ENCODE assay signal across 12 mouse cellular contexts in the genomic region with DNA sequence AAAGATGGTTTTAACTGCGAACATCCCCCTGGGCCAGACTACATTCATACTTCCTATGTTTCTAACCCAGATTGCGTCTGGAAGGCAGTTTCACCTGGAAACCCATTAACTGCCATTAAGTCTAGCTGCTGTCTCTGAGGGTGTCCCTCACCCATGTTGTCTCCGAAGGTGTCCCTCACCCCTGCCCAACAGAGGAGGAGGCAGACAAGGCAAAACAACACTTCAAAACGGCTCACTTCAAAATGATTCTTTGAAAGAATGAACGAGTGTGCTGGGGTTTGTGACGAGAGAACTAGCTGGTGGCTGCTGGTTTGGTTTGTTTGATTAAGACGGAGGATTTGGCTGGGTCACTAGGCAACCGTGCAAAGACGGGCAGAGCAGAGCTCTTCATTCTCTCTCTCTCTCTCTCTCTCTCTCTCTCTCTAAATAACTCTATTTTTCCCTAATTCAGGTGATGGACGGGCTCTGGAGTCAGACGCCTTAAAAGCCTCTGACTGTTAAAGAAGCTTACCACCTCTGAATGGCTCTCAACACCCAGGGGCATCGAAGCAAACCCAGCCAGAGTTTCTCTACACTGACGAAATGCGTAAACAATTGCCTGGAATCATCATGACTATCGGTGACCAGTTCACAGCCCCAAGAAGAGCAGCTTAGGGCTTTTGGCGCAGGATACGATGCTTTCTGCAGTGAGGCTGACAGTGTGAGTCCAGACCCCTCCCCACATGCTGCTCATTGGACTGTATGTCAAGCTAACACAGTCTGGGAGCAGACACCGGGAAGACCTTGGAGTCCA. TPM values are rescaled to one million over a fixed set of nuclear protein-coding genes. Genes with fewer than 3 reads are reported as not detected.
DNase-seq lines count a peak whose midpoint lies in the region; ATAC-seq and TF ChIP-seq lines count a peak whose summit lies in the region.
"Had no signal": no experiment of that assay in that cellular context is flagged by ENCODE, and none has a peak within 500 bp of the region (broad histone marks: within the 10 kb centered on the region; RNA-seq: fewer than 3 reads in every experiment).

No protein-coding gene starts in this region.

- no peaks in the 10 kb centered on the region for H3K4me1 ChIP-seq in liver, embryonic 11.5 days (replicated peaks; ENCODE audit: control insufficient read depth, insufficient read depth, low read length)
- H3K4me1 ChIP-seq in liver, embryonic 12.5 days, result 0 out of 2 replicates have a peak, but pooled peaks cover 11% of the 10 kb centered on the region
- H3K4me1 ChIP-seq in embryonic facial prominence, embryonic 14.5 days (ENCODE audit: control insufficient read depth, insufficient read depth, low read length), result peaks cover 22% of the 10 kb centered on the region; the same call in 1 of the 2 replicates
- peaks cover 21% of the 10 kb centered on the region for H3K4me1 ChIP-seq in hindbrain, postnatal 0 days (ENCODE audit: insufficient read depth, low read length)
- peaks cover 17% of the 10 kb centered on the region for H3K4me1 ChIP-seq in olfactory bulb, adult 2 months (ENCODE audit: control insufficient read depth, insufficient read depth, low read length)

- H3K27me3 ChIP-seq in liver, embryonic 11.5 days (replicated peaks; ENCODE audit: control insufficient read depth, insufficient read depth, low read length), result no peaks in the 10 kb centered on the region; the same call in 1 of the 2 replicates
- H3K27me3 ChIP-seq in liver, embryonic 12.5 days (replicated peaks), result peaks cover 18% of the 10 kb centered on the region
- H3K27me3 ChIP-seq in embryonic facial prominence, embryonic 14.5 days (replicated peaks; ENCODE audit: control insufficient read depth, insufficient read depth, low read length), result no peaks in the 10 kb centered on the region
- no peaks in the 10 kb centered on the region for H3K27me3 ChIP-seq in hindbrain, postnatal 0 days (ENCODE audit: insufficient read depth, low read length)

- peak overlapping the region; percentile 12; the same call in 1 of the 2 replicates for H3K4me2 ChIP-seq in liver, embryonic 11.5 days
- no peak overlapping the region for H3K4me2 ChIP-seq in liver, embryonic 12.5 days
- peak overlapping the region; percentile 23; the same call in 1 of the 2 replicates for H3K4me2 ChIP-seq in embryonic facial prominence, embryonic 14.5 days (ENCODE audit: low read depth, low read length)
- peak overlapping the region; percentile 53 for H3K4me2 ChIP-seq in hindbrain, postnatal 0 days (ENCODE audit: low read depth, low read length)

- no peak for TF ChIP-seq CTCF in hindbrain, postnatal 0 days (IDR thresholded peaks at IDR 0.05; ENCODE audit: low read depth)
- TF ChIP-seq CTCF in olfactory bulb, adult 2 months (IDR thresholded peaks at IDR 0.05; ENCODE audit: insufficient read depth, low read depth, low read length), result no peak

- TF ChIP-seq POLR2A in olfactory bulb, adult 2 months (IDR thresholded peaks at IDR 0.05; ENCODE audit: insufficient read depth, low read depth, low read length), result no peak

- H3K27ac ChIP-seq in liver, embryonic 11.5 days (ENCODE audit: low read depth, low read length), result no peak overlapping the region
- H3K27ac ChIP-seq in liver, embryonic 12.5 days, result no peak overlapping the region
- no peak overlapping the region; the same call in 1 of the 2 replicates for H3K27ac ChIP-seq in embryonic facial prominence, embryonic 14.5 days (replicated peaks; ENCODE audit: low read depth, low read length)
- H3K27ac ChIP-seq in hindbrain, postnatal 0 days, result peak overlapping the region; percentile 57
- no peak overlapping the region for H3K27ac ChIP-seq in olfactory bulb, adult 2 months (ENCODE audit: insufficient read depth, low read depth, low read length)
- H3K27ac ChIP-seq: liver, embryonic 14.5 days had no signal

- no peaks in the 10 kb centered on the region for H3K36me3 ChIP-seq in liver, embryonic 11.5 days (ENCODE audit: control insufficient read depth, insufficient read depth, low read length)
- no peaks in the 10 kb centered on the region for H3K36me3 ChIP-seq in liver, embryonic 12.5 days
- H3K36me3 ChIP-seq in embryonic facial prominence, embryonic 14.5 days (ENCODE audit: control insufficient read depth, insufficient read depth, low read length), result no peaks in the 10 kb centered on the region
- no peaks in the 10 kb centered on the region for H3K36me3 ChIP-seq in hindbrain, postnatal 0 days (ENCODE audit: insufficient read depth, low read length)

- no peaks in the 10 kb centered on the region for H3K9me3 ChIP-seq in liver, embryonic 11.5 days (ENCODE audit: control insufficient read depth, low read length)
- no peaks in the 10 kb centered on the region for H3K9me3 ChIP-seq in liver, embryonic 12.5 days (replicated peaks)
- no peaks in the 10 kb centered on the region for H3K9me3 ChIP-seq in embryonic facial prominence, embryonic 14.5 days (ENCODE audit: control insufficient read depth, low read length)
- no peaks in the 10 kb centered on the region for H3K9me3 ChIP-seq in hindbrain, postnatal 0 days (ENCODE audit: low read length)

- WGBS in liver, embryonic 11.5 days, result 38% methylated on average over 18 of the region's 18 CpGs
- 42% methylated on average over 18 of the region's 18 CpGs for WGBS in liver, embryonic 12.5 days (ENCODE audit: insufficient replicate concordance)
- 30% methylated on average over 18 of the region's 18 CpGs for WGBS in embryonic facial prominence, embryonic 14.5 days
- 13% methylated on average over 18 of the region's 18 CpGs for WGBS in hindbrain, postnatal 0 days
- 49% methylated on average over 18 of the region's 18 CpGs for WGBS in olfactory bulb, adult 2 months

- H3K9ac ChIP-seq in liver, embryonic 11.5 days (ENCODE audit: low read depth, low read length), result no peak overlapping the region
- H3K9ac ChIP-seq in liver, embryonic 12.5 days, result no peak overlapping the region
- H3K9ac ChIP-seq in embryonic facial prominence, embryonic 14.5 days (ENCODE audit: low read depth, low read length), result 0 out of 2 replicates have a peak overlapping the region, but pooled peaks have one; percentile 10
- peak overlapping the region; percentile 39; the same call in 1 of the 2 replicates for H3K9ac ChIP-seq in hindbrain, postnatal 0 days (replicated peaks; ENCODE audit: low read length)
- H3K9ac ChIP-seq: liver, embryonic 14.5 days had no signal

- no peak for ATAC-seq in liver, embryonic 11.5 days (replicated peaks; ENCODE audit: low FRiP score)
- ATAC-seq in liver, embryonic 12.5 days, result no peak
- no peak for ATAC-seq in embryonic facial prominence, embryonic 14.5 days (ENCODE audit: low read depth)
- ATAC-seq in hindbrain, postnatal 0 days, result peak; percentile 57

- DNase-seq in liver, embryonic 11.5 days (ENCODE audit: low spot score), result no peak
- peak; percentile 17 for DNase-seq in embryonic facial prominence, embryonic 14.5 days (ENCODE audit: low spot score)
- peak; percentile 56 for DNase-seq in hindbrain, postnatal 0 days (ENCODE audit: low spot score)
- no peak for DNase-seq in kidney, postnatal 4 days
- no peak for DNase-seq in right cerebral cortex, postnatal 36 days (ENCODE audit: low spot score in 2 of 2)
- no peak for DNase-seq in cerebellum, postnatal 25 days
- DNase-seq: gastrocnemius, postnatal 14 days; thymus, postnatal 25 days had no signal

- no peak overlapping the region for H3K4me3 ChIP-seq in liver, embryonic 11.5 days (ENCODE audit: low read depth, low read length)
- H3K4me3 ChIP-seq in liver, embryonic 12.5 days, result no peak overlapping the region
- no peak overlapping the region for H3K4me3 ChIP-seq in embryonic facial prominence, embryonic 14.5 days (ENCODE audit: low read depth, low read length)
- H3K4me3 ChIP-seq in hindbrain, postnatal 0 days (ENCODE audit: low read length), result peak overlapping the region; percentile 22
- peak overlapping the region; percentile 8; the same call in 1 of the 2 replicates for H3K4me3 ChIP-seq in olfactory bulb, adult 2 months (ENCODE audit: insufficient read depth, low read depth, low read length)

RNA-seq across cellular contexts. Expression of a gene that starts 22.7 kb away (rescaled TPM):
- 6.1 and 7.5 TPM in 2 replicates for polyA plus RNA-seq in liver, embryonic 11.5 days (2014; fragmentation: Nextera tagmentation; extraction: Ambion mirVana)
- polyA plus RNA-seq in liver, embryonic 12.5 days (2016; fragmentation: Nextera tagmentation; extraction: Ambion mirVana), result 5.2 and 5.7 TPM in 2 replicates
- 0.90 and 2.5 TPM in 2 replicates for polyA plus RNA-seq in embryonic facial prominence, embryonic 14.5 days (2014; fragmentation: Nextera tagmentation; extraction: Ambion mirVana)
- 22.6 and 40.6 TPM in 2 replicates for total RNA-seq in hindbrain, postnatal 0 days (2014; rRNA removed)
- polyA plus RNA-seq in hindbrain, postnatal 0 days (2015; fragmentation: Nextera tagmentation; extraction: Ambion mirVana), result 34.6 and 41.3 TPM in 2 replicates
- not detected in 2 replicates for polyA plus RNA-seq in olfactory bulb, adult 2 months (2012; ENCODE audit: insufficient read depth, insufficient read length, low replicate concordance, missing spikeins)
- total RNA-seq: hematopoietic stem cell, adult 5-6 weeks had no signal

Comparison
In these comparisons a context has a peak if more than half of its experiments do, and no peak if none do; other contexts are left out.
1. DNase-seq: peak in embryonic facial prominence, embryonic 14.5 days (single experiment) and hindbrain, postnatal 0 days (single experiment); none in liver, embryonic 11.5 days (single experiment), kidney, postnatal 4 days (0 of 2), right cerebral cortex, postnatal 36 days (0 of 2) and cerebellum, postnatal 25 days (0 of 2).
2. H3K4me3 ChIP-seq: peak in hindbrain, postnatal 0 days (single experiment) and olfactory bulb, adult 2 months (single experiment); none in liver, embryonic 11.5 days (single experiment), liver, embryonic 12.5 days (single experiment) and embryonic facial prominence, embryonic 14.5 days (single experiment).
3. H3K9ac ChIP-seq: peak in embryonic facial prominence, embryonic 14.5 days (single experiment) and hindbrain, postnatal 0 days (single experiment); none in liver, embryonic 11.5 days (single experiment) and liver, embryonic 12.5 days (single experiment).